Mouse (Mus musculus) large intestine, adult 2 months (tissue): ENCODE results near the gene Slc27a5. TPM values are rescaled to one million over a fixed set of nuclear protein-coding genes. Genes with fewer than 3 reads are reported as not detected.

Source experiments
- DNase-seq: peaks from one replicate; pipeline ENCODE4 v3.0.0-alpha.2; 2012; ENCODE audit warnings: low read depth, low spot score
- WGBS: fragments of 180-500 bp; shearing (Covaris S2); methylation state at CpG from one replicate; pipeline ENCODE4 v1.1.7; 2018; 5-methylcytosine and 5-hydroxymethylcytosine counted together
- polyA plus RNA-seq: library from polyadenylated mRNA; depleted of rRNA; stranded (reverse); fragments of >200 nt; gene quantifications from 2 replicates; pipeline ENCODE4 v1.2.3, GENCODE M21; 2012; rRNA removed

Slc27a5 gene
- polyA plus RNA-seq, 1 experiment: 0.09 TPM

GRCm38 (mm10) chr7:12943488-12943887, 54.5 kb downstream of the Slc27a5 start:
- DNase-seq: no peak

- 90% methylated on average over 4 of the region's 4 CpGs for WGBS
- no peak for DNase-seq
Observed at GRCm38 (mm10) chr7:12940599-12940998, 57.4 kb downstream of the Slc27a5 start.

Other genes starting within 250 kb of the Slc27a5 start
- gene Zscan18, start 194.6 kb downstream of the Slc27a5 start, polyA plus RNA-seq: 0.38 and 0.52 TPM in 2 replicates
- gene Zfp329, start 179.3 kb downstream of the Slc27a5 start, polyA plus RNA-seq: 0.87 and 1.3 TPM in 2 replicates
- gene Zfp110, start 163.4 kb downstream of the Slc27a5 start, polyA plus RNA-seq: 6.0 and 10.3 TPM in 2 replicates
- gene Zfp128, start 117.0 kb downstream of the Slc27a5 start, polyA plus RNA-seq: 0.33 and 0.51 TPM in 2 replicates
- gene Zscan22, start 100.4 kb downstream of the Slc27a5 start, polyA plus RNA-seq: 6.8 and 7.5 TPM in 2 replicates
- gene Rps5, start 75.9 kb downstream of the Slc27a5 start, polyA plus RNA-seq: 2,560 and 2,617 TPM in 2 replicates
- gene Rnf225, start 70.8 kb downstream of the Slc27a5 start, polyA plus RNA-seq: 0.20 and 0.27 TPM in 2 replicates
- 3.9 and 5.2 TPM in 2 replicates for gene Zfp324, start 32.4 kb downstream of the Slc27a5 start, polyA plus RNA-seq
- gene Zfp446, start 20.3 kb downstream of the Slc27a5 start, polyA plus RNA-seq: 2.5 and 3.4 TPM in 2 replicates
- 230 and 300 TPM in 2 replicates for gene Trim28, start 922 bp upstream of the Slc27a5 start, polyA plus RNA-seq
- 16.0 and 18.3 TPM in 2 replicates for gene Zbtb45, start 11.8 kb upstream of the Slc27a5 start, polyA plus RNA-seq
- gene Chmp2a, start 36.6 kb upstream of the Slc27a5 start, polyA plus RNA-seq: 128 and 132 TPM in 2 replicates
- gene Ube2m, start 40.1 kb upstream of the Slc27a5 start, polyA plus RNA-seq: 188 and 202 TPM in 2 replicates
- 0.66 and 0.80 TPM in 2 replicates for gene Mzf1, start 56.6 kb upstream of the Slc27a5 start, polyA plus RNA-seq
- gene Vmn1r85, start 97.0 kb upstream of the Slc27a5 start, polyA plus RNA-seq: not detected in 2 replicates
- gene Vmn1r86, start 121.7 kb upstream of the Slc27a5 start, polyA plus RNA-seq: not detected in 2 replicates
- gene Vmn1r87, start 142.0 kb upstream of the Slc27a5 start, polyA plus RNA-seq: not detected in 2 replicates
- not detected in 2 replicates for gene Vmn1r88, start 161.4 kb upstream of the Slc27a5 start, polyA plus RNA-seq
- gene Vmn1r89, start 214.8 kb upstream of the Slc27a5 start, polyA plus RNA-seq: not detected in 2 replicates